9 mouse cellular contexts compared by ENCODE assay signal in the genomic region with DNA sequence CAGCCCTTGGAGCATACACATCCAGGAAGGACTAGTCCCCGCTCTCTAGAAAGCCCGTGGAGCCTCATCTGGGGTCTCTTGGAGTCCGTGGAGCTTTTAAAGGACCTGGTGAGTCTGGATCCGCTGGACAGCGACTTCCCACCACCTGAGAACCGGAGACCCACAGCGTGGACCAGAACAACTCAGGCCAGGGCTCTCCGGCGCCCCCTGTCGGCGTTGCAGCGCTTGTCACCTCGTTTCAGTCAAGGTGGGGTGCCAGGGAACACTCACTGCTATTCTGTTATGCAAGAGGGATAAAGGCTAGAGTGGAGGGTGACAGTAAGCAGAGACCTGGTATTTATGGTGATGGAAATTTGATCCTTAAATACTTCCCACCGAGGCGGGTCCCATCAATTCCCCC. TPM values are rescaled to one million over a fixed set of nuclear protein-coding genes. Genes with fewer than 3 reads are reported as not detected.
DNase-seq lines count a peak whose midpoint lies in the region; ATAC-seq and TF ChIP-seq lines count a peak whose summit lies in the region.
"Had no signal": no experiment of that assay in that cellular context is flagged by ENCODE, and none has a peak within 500 bp of the region (broad histone marks: within the 10 kb centered on the region; RNA-seq: fewer than 3 reads in every experiment).

No protein-coding gene starts in this region.

- ATAC-seq in forebrain, embryonic 11.5 days (replicated peaks; ENCODE audit: low FRiP score), result no peak
- ATAC-seq in forebrain, embryonic 15.5 days (replicated peaks), result no peak
- ATAC-seq in lung, postnatal 0 days, result peak; percentile 44; the same call in 1 of the 2 replicates
- no peak for ATAC-seq in stomach, postnatal 0 days (ENCODE audit: low FRiP score, low TSS enrichment)

- TF ChIP-seq EP300 in lung, postnatal 0 days (IDR thresholded peaks at IDR 0.05), result no peak
- TF ChIP-seq EP300 in stomach, postnatal 0 days (optimal IDR thresholded peaks at IDR 0.05), result no peak

- peak; percentile 90 for DNase-seq in forebrain, embryonic 11.5 days (ENCODE audit: low spot score)
- DNase-seq in right cerebral cortex, adult 18-20 months, result peak; percentile 29
- no peak for DNase-seq in right cerebral cortex, postnatal 25 days
- peak; percentile 75 for DNase-seq in embryo, embryonic 10 days (ENCODE audit: low spot score)
- DNase-seq in kidney, adult 9 months, result peak; percentile 37
- DNase-seq in lung, postnatal 0 days (ENCODE audit: low spot score), result peak; percentile 61
- DNase-seq in stomach, postnatal 0 days (ENCODE audit: low spot score), result peak; percentile 64

- H3K9ac ChIP-seq in forebrain, embryonic 11.5 days (ENCODE audit: low read length), result no peak overlapping the region
- no peak overlapping the region for H3K9ac ChIP-seq in forebrain, embryonic 15.5 days (replicated peaks)
- no peak overlapping the region for H3K9ac ChIP-seq in lung, postnatal 0 days (replicated peaks; ENCODE audit: low read depth)
- no peak overlapping the region for H3K9ac ChIP-seq in stomach, postnatal 0 days (ENCODE audit: low read length)
- H3K9ac ChIP-seq: limb, embryonic 12.5 days had no signal

- H3K9me3 ChIP-seq in forebrain, embryonic 11.5 days (ENCODE audit: control insufficient read depth, low read length), result no peaks in the 10 kb centered on the region
- H3K9me3 ChIP-seq in forebrain, embryonic 15.5 days, result no peaks in the 10 kb centered on the region
- no peaks in the 10 kb centered on the region for H3K9me3 ChIP-seq in lung, postnatal 0 days (ENCODE audit: low read length)
- H3K9me3 ChIP-seq in stomach, postnatal 0 days (ENCODE audit: control insufficient read depth, low read length), result no peaks in the 10 kb centered on the region
- H3K9me3 ChIP-seq: limb, embryonic 12.5 days had no signal

- peaks cover 7% of the 10 kb centered on the region for H3K27me3 ChIP-seq in forebrain, embryonic 11.5 days (ENCODE audit: control insufficient read depth, insufficient read depth, low read length)
- 0 out of 2 replicates have a peak, but pooled peaks cover 3% of the 10 kb centered on the region for H3K27me3 ChIP-seq in forebrain, embryonic 15.5 days
- H3K27me3 ChIP-seq in lung, postnatal 0 days (replicated peaks; ENCODE audit: insufficient read depth, low read length), result peaks cover 36% of the 10 kb centered on the region
- H3K27me3 ChIP-seq in stomach, postnatal 0 days (ENCODE audit: control insufficient read depth, insufficient read depth, low read length), result no peaks in the 10 kb centered on the region; the same call in 1 of the 2 replicates

- 2% methylated on average over 15 of the region's 15 CpGs for WGBS in forebrain, embryonic 11.5 days
- 7% methylated on average over 15 of the region's 15 CpGs for WGBS in forebrain, embryonic 15.5 days
- 2% methylated on average over 15 of the region's 15 CpGs for WGBS in lung, postnatal 0 days
- WGBS in stomach, postnatal 0 days, result 6% methylated on average over 15 of the region's 15 CpGs

- no peak overlapping the region for H3K4me3 ChIP-seq in forebrain, embryonic 11.5 days (ENCODE audit: low read depth, low read length)
- no peak overlapping the region for H3K4me3 ChIP-seq in forebrain, embryonic 15.5 days
- no peak overlapping the region for H3K4me3 ChIP-seq in lung, postnatal 0 days (ENCODE audit: low read depth, low read length)
- H3K4me3 ChIP-seq in stomach, postnatal 0 days (ENCODE audit: low read depth, low read length), result no peak overlapping the region
- H3K4me3 ChIP-seq: limb, embryonic 12.5 days had no signal

- no peak overlapping the region for H3K27ac ChIP-seq in forebrain, embryonic 11.5 days (ENCODE audit: low read depth, low read length)
- H3K27ac ChIP-seq in forebrain, embryonic 15.5 days (replicated peaks), result no peak overlapping the region
- no peak overlapping the region for H3K27ac ChIP-seq in lung, postnatal 0 days (ENCODE audit: low read length)
- no peak overlapping the region for H3K27ac ChIP-seq in stomach, postnatal 0 days (replicated peaks)
- H3K27ac ChIP-seq: limb, embryonic 12.5 days had no signal

- no peaks in the 10 kb centered on the region for H3K36me3 ChIP-seq in forebrain, embryonic 11.5 days (ENCODE audit: control insufficient read depth, insufficient read depth, low read length)
- H3K36me3 ChIP-seq in forebrain, embryonic 15.5 days, result no peaks in the 10 kb centered on the region
- H3K36me3 ChIP-seq in lung, postnatal 0 days (ENCODE audit: insufficient read depth, low read length), result no peaks in the 10 kb centered on the region
- H3K36me3 ChIP-seq in stomach, postnatal 0 days (ENCODE audit: control insufficient read depth, insufficient read depth, low read length), result no peaks in the 10 kb centered on the region
- H3K36me3 ChIP-seq: limb, embryonic 12.5 days had no signal

- peak; percentile 91 for TF ChIP-seq CTCF in lung, postnatal 0 days (IDR thresholded peaks at IDR 0.05)
- TF ChIP-seq CTCF in stomach, postnatal 0 days (IDR thresholded peaks at IDR 0.05; ENCODE audit: low read depth), result peak; percentile 89

- no peak overlapping the region for H3K4me2 ChIP-seq in forebrain, embryonic 11.5 days (ENCODE audit: low read depth, low read length, severe bottlenecking)
- H3K4me2 ChIP-seq in forebrain, embryonic 15.5 days (replicated peaks), result no peak overlapping the region
- H3K4me2 ChIP-seq in lung, postnatal 0 days (replicated peaks; ENCODE audit: low read depth, low read length), result no peak overlapping the region
- no peak overlapping the region for H3K4me2 ChIP-seq in stomach, postnatal 0 days (replicated peaks; ENCODE audit: low read depth)
- H3K4me2 ChIP-seq: limb, embryonic 12.5 days had no signal

- peaks cover 4% of the 10 kb centered on the region; the same call in 1 of the 2 replicates for H3K4me1 ChIP-seq in forebrain, embryonic 11.5 days (replicated peaks; ENCODE audit: control insufficient read depth, insufficient read depth, low read length)
- peaks cover 20% of the 10 kb centered on the region for H3K4me1 ChIP-seq in forebrain, embryonic 15.5 days
- 0 out of 2 replicates have a peak, but pooled peaks cover 3% of the 10 kb centered on the region for H3K4me1 ChIP-seq in lung, postnatal 0 days (ENCODE audit: insufficient read depth, low read depth, low read length)
- no peaks in the 10 kb centered on the region for H3K4me1 ChIP-seq in stomach, postnatal 0 days (replicated peaks; ENCODE audit: control insufficient read depth, insufficient read depth)

RNA-seq across cellular contexts. Expression of a gene that starts 2.1 kb away (rescaled TPM):
- 34.4 and 41.8 TPM in 2 replicates for polyA plus RNA-seq in forebrain, embryonic 11.5 days (2014; fragmentation: Nextera tagmentation; extraction: Ambion mirVana)
- polyA plus RNA-seq in forebrain, embryonic 15.5 days (2015; fragmentation: Nextera tagmentation; extraction: Ambion mirVana), result 35.9 and 36.0 TPM in 2 replicates
- polyA plus RNA-seq in lung, postnatal 0 days (2015; fragmentation: Nextera tagmentation; extraction: Ambion mirVana), result 3.2 and 3.5 TPM in 2 replicates
- 4.3 and 5.0 TPM in 2 replicates for polyA plus RNA-seq in stomach, postnatal 0 days (2015; fragmentation: Nextera tagmentation; extraction: Ambion mirVana)
